9 mouse cellular contexts compared by ENCODE assay signal in genomic region chr8:61639008-61639407, GRCm38 (mm10).
DNase-seq lines count a peak whose midpoint lies in the region; ATAC-seq and TF ChIP-seq lines count a peak whose summit lies in the region.
"Had no signal": no experiment of that assay in that cellular context is flagged by ENCODE, and none has a peak within 500 bp of the region (broad histone marks: within the 10 kb centered on the region; RNA-seq: fewer than 3 reads in every experiment).

No protein-coding gene starts in this region.

- H3K36me3 ChIP-seq in kidney, adult 2 months (ENCODE audit: control insufficient read depth, insufficient read depth, low read length): no peaks in the 10 kb centered on the region
- no peaks in the 10 kb centered on the region for H3K36me3 ChIP-seq in limb, embryonic 11.5 days (ENCODE audit: control insufficient read depth, insufficient read depth, low read length)
- no peaks in the 10 kb centered on the region for H3K36me3 ChIP-seq in thymus, adult 2 months (ENCODE audit: control insufficient read depth, insufficient read depth, low read length)
- H3K36me3 ChIP-seq: midbrain, embryonic 12.5 days had no signal

- no peak for TF ChIP-seq POLR2A in kidney, adult 2 months (IDR thresholded peaks at IDR 0.05; ENCODE audit: low read depth, low read length)
- no peak for TF ChIP-seq POLR2A in thymus, adult 2 months (IDR thresholded peaks at IDR 0.05; ENCODE audit: control insufficient read depth, extremely low read depth, insufficient read depth, low read length, poor library complexity)

- no peak overlapping the region for H3K27ac ChIP-seq in kidney, adult 2 months (ENCODE audit: insufficient read depth, low read depth, low read length)
- peak overlapping the region; percentile 48; the same call in 1 of the 2 replicates for H3K27ac ChIP-seq in limb, embryonic 11.5 days (replicated peaks; ENCODE audit: low read depth, low read length)
- H3K27ac ChIP-seq in thymus, adult 2 months (ENCODE audit: control insufficient read depth, insufficient read depth, low read length): no peak overlapping the region
- H3K27ac ChIP-seq: midbrain, embryonic 12.5 days had no signal

- H3K4me1 ChIP-seq in kidney, adult 2 months (ENCODE audit: control insufficient read depth, insufficient read depth, low read length): 0 out of 2 replicates have a peak, but pooled peaks cover 2% of the 10 kb centered on the region
- H3K4me1 ChIP-seq in limb, embryonic 11.5 days (ENCODE audit: control insufficient read depth, insufficient read depth, low read length): no peaks in the 10 kb centered on the region
- no peaks in the 10 kb centered on the region for H3K4me1 ChIP-seq in thymus, adult 2 months (replicated peaks; ENCODE audit: control insufficient read depth, insufficient read depth, low read length)
- H3K4me1 ChIP-seq: midbrain, embryonic 12.5 days had no signal

- H3K4me2 ChIP-seq in limb, embryonic 11.5 days (ENCODE audit: low read depth, severe bottlenecking): no peak overlapping the region
- H3K4me2 ChIP-seq: midbrain, embryonic 12.5 days had no signal

- H3K27me3 ChIP-seq in kidney, adult 2 months (replicated peaks; ENCODE audit: control insufficient read depth, insufficient read depth, low read length): no peaks in the 10 kb centered on the region
- no peaks in the 10 kb centered on the region for H3K27me3 ChIP-seq in limb, embryonic 11.5 days (ENCODE audit: control insufficient read depth, insufficient read depth, low read length)
- H3K27me3 ChIP-seq in thymus, adult 2 months (ENCODE audit: control insufficient read depth, insufficient read depth, low read length): no peaks in the 10 kb centered on the region
- H3K27me3 ChIP-seq: midbrain, embryonic 12.5 days had no signal

- H3K4me3 ChIP-seq in kidney, adult 2 months (ENCODE audit: insufficient read depth, low read depth, low read length): no peak overlapping the region
- H3K4me3 ChIP-seq in limb, embryonic 11.5 days (ENCODE audit: low read depth, low read length): no peak overlapping the region
- H3K4me3 ChIP-seq in thymus, adult 2 months (ENCODE audit: control insufficient read depth, insufficient read depth, low read length): no peak overlapping the region
- H3K4me3 ChIP-seq: midbrain, embryonic 12.5 days had no signal

- peak; percentile 67 for DNase-seq in embryo, embryonic 10 days (ENCODE audit: low spot score)
- DNase-seq in embryo, embryonic 9.5 days (ENCODE audit: extremely low spot score): no peak
- peak; percentile 16 for DNase-seq in kidney, adult 2 months
- no peak for DNase-seq in kidney, adult 11 months
- peak; percentile 49 for DNase-seq in adrenal gland, adult 8-10 months
- DNase-seq in limb, embryonic 11.5 days (ENCODE audit: low spot score): no peak
- no peak for DNase-seq in c-Kit-positive CD71-positive TER-119-positive erythroid progenitor cells, embryonic 14.5 days (ENCODE audit: low spot score)
- DNase-seq in thymus, adult 2 months: no peak

- H3K9me3 ChIP-seq in limb, embryonic 11.5 days (ENCODE audit: control insufficient read depth, low read length): no peaks in the 10 kb centered on the region
- H3K9me3 ChIP-seq: midbrain, embryonic 12.5 days had no signal

- ATAC-seq in limb, embryonic 11.5 days (ENCODE audit: insufficient number of reproducible peaks, low FRiP score, low TSS enrichment, low read depth): no peak

- H3K9ac ChIP-seq in limb, embryonic 11.5 days (ENCODE audit: low read length): no peak overlapping the region
- H3K9ac ChIP-seq: midbrain, embryonic 12.5 days had no signal

- 64% methylated on average over 3 of the region's 3 CpGs for WGBS in kidney, adult 2 months
- 39% methylated on average over 3 of the region's 3 CpGs for WGBS in limb, embryonic 11.5 days
- WGBS in thymus, adult 2 months: 93% methylated on average over 3 of the region's 3 CpGs

- no peak for TF ChIP-seq CTCF in kidney, adult 2 months (conservative IDR thresholded peaks at IDR 0.05; ENCODE audit: insufficient read depth, insufficient read length, low read depth, low read length)
- TF ChIP-seq CTCF in thymus, adult 2 months (IDR thresholded peaks at IDR 0.05; ENCODE audit: borderline replicate concordance, control insufficient read depth, extremely low read depth, insufficient read depth, low read length, poor library complexity): no peak

Comparison
In these comparisons a context has a peak if more than half of its experiments do, and no peak if none do; other contexts are left out.
1. DNase-seq: peak in embryo, embryonic 10 days (single experiment), kidney, adult 2 months (single experiment) and adrenal gland, adult 8-10 months (single experiment); none in embryo, embryonic 9.5 days (single experiment), kidney, adult 11 months (single experiment), limb, embryonic 11.5 days (single experiment), c-Kit-positive CD71-positive TER-119-positive erythroid progenitor cells, embryonic 14.5 days (single experiment) and thymus, adult 2 months (single experiment).